Mouse (Mus musculus) Patski (cell line): Measurements from ENCODE around the gene Frs2. TPM values are rescaled to one million over a fixed set of nuclear protein-coding genes. Genes with fewer than 3 reads are reported as not detected.
"Not testable (repeated sequence)": the region's sequence is repeated elsewhere in the genome, so short reads cannot be mapped to it uniquely, and the experiment has no call there.

Experiments used
- ATAC-seq: fragments of 100-300 bp; one replicate; pipeline ENCODE4 v1.8.0; 2021
- CTCF ChIA-PET: fragments of 350-600 bp; sonication (Branson Sonifier 250); formaldehyde crosslinking; loops from one replicate; lab custom pipeline; 2022; ENCODE audit warnings: inconsistent platforms; lab: Charles Lee
- POLR2A ChIA-PET: fragments of 350-600 bp; sonication (Branson Sonifier 250); formaldehyde crosslinking; loops from one replicate; lab custom pipeline; 2022; ENCODE audit warnings: antibody characterized with exemption, inconsistent platforms; lab: Charles Lee
- DNase-seq: peaks from one replicate; pipeline ENCODE4 v3.0.0-alpha.2; 2011; ENCODE audit warnings: low read depth, low spot score
- H3K27me3 ChIP-seq: fragments of 371-371 bp; one replicate; pipeline ENCODE4 v1.5.1; 2021
- CTCF ChIP-seq: fragments of 100-300 bp; IDR thresholded peaks from one replicate; pipeline ENCODE4 v1.5.1; 2021
- in situ Hi-C: fragments of 300-500 bp; cut with MboI; formaldehyde crosslinking; loops from 3 replicates; pipeline ENCODE4 v1.11.1; 2018; ENCODE audit warnings: low pct_unique_long_range_greater_than_20kb, mixed read lengths
- polyA plus RNA-seq: library from polyadenylated mRNA; unstranded; gene quantifications from one replicate; pipeline ENCODE4 v1.2.3, GENCODE M21; 2021

Frs2 gene
- polyA plus RNA-seq, 1 experiment from 2014 or later, result 16.4 TPM

DNA sequence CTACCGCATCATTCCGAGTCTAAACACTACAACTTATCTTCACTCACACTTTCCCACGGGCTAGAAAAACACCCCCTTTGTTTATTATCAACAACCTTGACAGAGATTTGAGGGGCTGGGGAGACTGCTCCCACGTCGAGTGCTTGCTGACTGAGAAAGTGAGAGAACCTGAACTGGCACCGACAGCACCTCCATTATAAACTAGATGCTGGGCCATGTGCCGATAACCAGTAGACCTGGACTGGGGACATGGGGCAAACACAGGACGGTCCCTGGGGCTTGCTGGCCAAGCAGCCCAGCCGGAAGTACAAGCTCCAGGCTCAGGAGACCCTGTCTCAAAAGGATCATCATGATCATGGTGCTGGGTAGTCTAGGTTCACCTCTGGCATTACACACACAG lies 1.9 kb downstream of the Frs2 start:
- in situ Hi-C loops, result no loop called here

DNA sequence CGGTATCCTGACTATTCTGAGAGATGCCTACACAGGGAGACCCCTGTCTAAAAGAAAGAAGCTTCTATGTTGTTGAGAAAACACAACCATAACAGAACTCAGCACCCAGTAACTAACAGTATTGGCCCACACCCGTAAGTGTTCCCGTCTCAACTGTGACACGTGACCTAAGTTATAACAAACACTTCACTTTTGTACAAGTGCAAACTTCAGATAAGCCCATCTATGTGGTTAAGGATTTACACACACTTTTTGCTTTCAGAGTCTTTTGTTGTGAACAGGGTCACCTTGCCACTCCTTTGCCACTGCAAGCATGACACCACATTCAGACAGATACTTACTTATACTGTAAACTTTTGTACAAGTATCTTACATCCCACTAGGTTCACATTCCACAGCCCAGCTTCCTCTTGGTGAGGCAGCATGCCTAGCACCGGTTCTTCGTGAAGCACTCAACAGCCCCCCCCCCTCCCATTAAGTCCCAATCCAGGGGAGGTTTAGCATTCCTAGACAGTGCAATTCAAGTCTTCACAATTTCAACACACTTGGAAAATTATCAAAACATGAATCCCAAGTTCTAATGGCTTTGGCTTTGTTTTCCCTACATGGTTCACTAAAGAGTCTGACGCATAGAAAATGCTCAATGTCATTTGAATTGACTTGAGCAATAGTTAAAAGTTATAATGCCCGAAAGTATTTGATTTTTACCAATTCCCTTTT lies 2.6 kb downstream of the Frs2 start:
- ChIA-PET CTCF (interaction anchor here (0.8 to 1.6 kb wide), 2 partner anchors 54 to 83 kb away, joined by 3 read pairs; partner anchors contain the start of gene Cct2), POLR2A (interaction anchor here (1.1 to 1.3 kb wide), 2 partner anchors 55 to 73 kb away, joined by 3 read pairs; no protein-coding TSS in a partner anchor)
- no peaks in the 10 kb centered on the region for H3K27me3 ChIP-seq
- ATAC-seq (peak; percentile 20), DNase-seq (peak; percentile 64)
- in situ Hi-C loops, result no loop called here
- no peak for TF ChIP-seq CTCF

More for the DNA sequence above, 1.9 kb downstream of the Frs2 start:
- no peaks in the 10 kb centered on the region for H3K27me3 ChIP-seq
- ChIA-PET CTCF (no interaction called here), POLR2A (interaction anchor here (0.6 kb wide), 1 partner anchor 71 kb away, joined by 3 read pairs; no protein-coding TSS in a partner anchor)
- DNase-seq, result no peak
- no peak for ATAC-seq
- TF ChIP-seq CTCF, result no peak

GRCm38 (mm10) chr10:117144628-117145027 lies 3.7 kb downstream of the Frs2 start:
- ATAC-seq (no peak), DNase-seq (no peak)
- ChIA-PET CTCF (interaction anchor here (0.8 to 1.6 kb wide), 2 partner anchors 53 to 82 kb away, joined by 3 read pairs; partner anchors contain the start of gene Cct2), POLR2A (interaction anchor here (0.6 to 1.3 kb wide), 4 partner anchors 54 to 637 kb away, joined by 3 to 9 read pairs (median 5); no protein-coding TSS in a partner anchor)
- TF ChIP-seq CTCF, result no peak
- in situ Hi-C loops, result no loop called here
- no peaks in the 10 kb centered on the region for H3K27me3 ChIP-seq

DNA sequence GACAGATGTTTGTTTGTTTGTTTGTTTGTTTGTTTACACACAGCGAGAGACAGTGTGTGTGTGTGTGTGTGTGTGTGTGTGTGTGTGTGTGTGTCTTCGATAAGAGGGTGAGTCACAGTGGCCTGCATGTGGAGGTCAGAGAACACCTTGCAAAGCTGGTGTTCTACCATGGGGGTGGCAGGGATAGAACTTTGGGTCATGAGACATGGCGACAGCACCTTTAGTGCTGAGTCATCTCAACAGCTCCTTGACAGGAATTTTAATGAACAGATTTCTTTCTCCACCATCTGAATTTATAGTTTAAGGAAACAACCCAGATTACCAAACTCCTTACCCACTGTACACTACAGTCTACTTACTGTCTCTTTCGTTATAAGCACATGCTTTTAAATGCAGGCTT lies 4.3 kb downstream of the Frs2 start:
- ATAC-seq, result no peak
- DNase-seq, result no peak
- TF ChIP-seq CTCF, result no peak
- H3K27me3 ChIP-seq, result no peaks in the 10 kb centered on the region
- POLR2A ChIA-PET, result interaction anchor here (0.6 to 1.1 kb wide), 2 partner anchors 148 to 637 kb away, joined by 7 to 9 read pairs; no protein-coding TSS in a partner anchor
- in situ Hi-C loops, result no loop called here
- CTCF ChIA-PET, result no interaction called here

- ChIA-PET CTCF (no interaction called here), POLR2A (no interaction called here)
- DNase-seq, result no peak
- in situ Hi-C loops, result no loop called here
- no peaks in the 10 kb centered on the region for H3K27me3 ChIP-seq
- no peak for TF ChIP-seq CTCF
- ATAC-seq, result no peak
These were observed 5.0 kb downstream of the Frs2 start for GRCm38 (mm10) chr10:117143311-117143710.

- ChIA-PET POLR2A (no interaction called here), CTCF (no interaction called here)
- DNase-seq, result no peak
- no peak for TF ChIP-seq CTCF
- in situ Hi-C loops, result no loop called here
- no peaks in the 10 kb centered on the region for H3K27me3 ChIP-seq
- no peak for ATAC-seq
These were observed 6.3 kb downstream of the Frs2 start for GRCm38 (mm10) chr10:117141939-117142552.

DNA sequence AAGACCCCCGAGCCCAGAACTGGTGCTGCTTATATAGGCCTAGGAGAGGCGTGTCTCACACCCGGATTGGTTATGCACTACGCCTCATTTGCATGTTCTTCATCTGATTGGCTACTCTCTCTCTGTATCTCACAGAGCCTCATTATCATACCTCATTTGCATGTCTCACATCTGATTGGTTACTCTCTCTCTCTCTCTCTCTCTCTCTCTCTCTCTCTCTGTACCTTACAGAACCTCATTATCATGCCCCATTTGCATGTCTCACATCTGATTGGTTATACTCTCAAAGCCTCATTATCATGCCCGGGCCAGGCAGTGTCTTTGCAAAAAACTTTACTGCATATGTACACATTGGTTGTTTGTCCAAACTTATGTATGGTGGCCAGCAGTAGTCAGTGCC lies 16.8 kb downstream of the Frs2 start:
- DNase-seq, ATAC-seq, in situ Hi-C loops, POLR2A ChIA-PET, H3K27me3 ChIP-seq, CTCF ChIA-PET: not testable (repeated sequence)

DNA sequence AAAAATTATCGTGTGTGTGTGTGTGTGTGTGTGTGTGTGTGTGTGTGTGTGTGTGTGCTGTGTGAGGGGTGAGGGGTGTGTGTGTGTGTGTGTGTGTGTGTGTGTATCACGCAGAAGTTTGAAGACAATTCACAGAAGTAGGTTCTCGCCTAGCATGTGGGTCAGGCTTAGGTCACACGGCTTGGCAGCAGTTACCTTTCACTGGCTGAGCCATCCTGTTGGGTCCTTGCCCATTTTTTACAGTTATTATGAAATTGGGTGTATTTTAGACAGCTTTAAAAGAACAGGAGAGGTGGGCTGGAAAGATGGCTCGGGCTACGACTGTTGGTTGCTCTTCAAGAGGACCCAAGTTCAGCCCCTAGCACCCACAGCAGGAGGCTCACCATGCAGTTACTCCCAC lies 18.3 kb downstream of the Frs2 start:
- no peak for DNase-seq
- in situ Hi-C loops, result no loop called here
- ATAC-seq, result no peak
- CTCF ChIA-PET, result interaction anchor here (1.1 kb wide), 1 partner anchor 12 kb away, joined by 3 read pairs; no protein-coding TSS in a partner anchor
- no peaks in the 10 kb centered on the region for H3K27me3 ChIP-seq
- POLR2A ChIA-PET, result interaction anchor here (0.6 kb wide), 1 partner anchor 611 kb away, joined by 3 read pairs; no protein-coding TSS in a partner anchor
- TF ChIP-seq CTCF, result no peak

DNA sequence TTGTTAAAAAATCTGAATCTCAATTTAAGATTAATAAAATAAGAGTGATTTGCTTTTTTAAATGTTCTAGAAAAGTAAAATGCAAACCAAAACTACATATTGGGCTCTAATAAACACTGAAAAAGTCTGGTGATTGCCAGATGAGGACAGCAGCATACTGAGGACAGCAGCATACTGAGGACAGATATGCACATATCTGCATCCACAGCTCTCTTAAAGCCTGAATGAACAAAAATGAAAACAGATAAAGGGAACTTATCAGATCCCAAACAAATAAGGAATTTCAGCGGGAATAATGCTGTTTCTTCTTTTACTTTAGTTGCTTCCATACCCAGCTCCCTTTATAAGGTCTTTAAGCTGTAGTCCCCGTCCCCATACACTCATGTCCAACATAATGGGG lies 19.6 kb downstream of the Frs2 start:
- DNase-seq (no peak), ATAC-seq (no peak)
- TF ChIP-seq CTCF, result no peak
- ChIA-PET POLR2A (no interaction called here), CTCF (interaction anchor here (1.1 kb wide), 2 partner anchors 11 to 90 kb away, joined by 3 read pairs; no protein-coding TSS in a partner anchor)
- in situ Hi-C loops, result no loop called here
- no peaks in the 10 kb centered on the region for H3K27me3 ChIP-seq

GRCm38 (mm10) chr10:117127480-117127879 lies 20.9 kb downstream of the Frs2 start:
- no peak for ATAC-seq
- no peaks in the 10 kb centered on the region for H3K27me3 ChIP-seq
- in situ Hi-C loops, result no loop called here
- no peak for DNase-seq
- no peak for TF ChIP-seq CTCF
- ChIA-PET POLR2A (no interaction called here), CTCF (no interaction called here)

DNA sequence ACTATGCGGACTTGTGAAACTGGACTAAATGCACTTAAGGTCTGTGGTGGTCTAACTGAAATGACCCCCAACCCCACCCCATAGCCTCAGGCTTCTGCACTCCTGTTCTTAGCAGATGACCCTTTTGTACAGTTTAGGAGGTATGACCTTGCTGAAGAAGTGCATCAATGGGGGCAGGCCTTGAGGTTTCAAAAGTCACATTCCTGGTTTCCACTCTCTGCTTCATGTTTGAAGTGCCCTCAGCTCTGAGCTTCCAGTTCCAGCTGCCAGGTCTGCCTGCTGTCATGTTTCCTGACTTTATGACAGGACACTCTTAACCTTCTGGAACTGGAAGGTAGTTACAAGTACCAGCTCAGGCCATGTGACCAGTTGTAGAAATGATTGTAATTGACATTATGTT lies 21.6 kb downstream of the Frs2 start:
- no peak for DNase-seq
- H3K27me3 ChIP-seq, result no peaks in the 10 kb centered on the region
- ChIA-PET POLR2A (no interaction called here), CTCF (no interaction called here)
- in situ Hi-C loops, result no loop called here
- ATAC-seq, result no peak
- no peak for TF ChIP-seq CTCF
